Mouse (Mus musculus): ENCODE measurements at regions not wholly inside any gene's neighbourhood (a gene's known extent, or its start where the extent isn't known, plus 50 kb on each side); places are given as distances from the start of the nearest gene placed in this dataset.

GRCm38 (mm10) chr13:107939916-107940646 is 104.2 kb upstream of the Smim15 start:
- TF ChIP-seq CTCF (conservative IDR thresholded peaks at IDR 0.05; ENCODE audit: low read length) (no peak), POU5F1 (IDR thresholded peaks at IDR 0.05; ENCODE audit: borderline replicate concordance, low read length) (no peak)

All from E14TG2a.4 (cell line).